Mouse (Mus musculus) kidney, embryonic 16.5 days (tissue): ENCODE measurements around the gene Cemip. TPM values are rescaled to one million over a fixed set of nuclear protein-coding genes. Genes with fewer than 3 reads are reported as not detected.

Experiments
- polyA plus RNA-seq: library from polyadenylated mRNA; unstranded; fragments of >200 nt; fragmentation: Nextera tagmentation; extraction: Ambion mirVana; gene quantifications from 2 replicates; pipeline ENCODE4 v1.2.1, GENCODE M21; 2015

Gene Cemip
- polyA plus RNA-seq, 1 experiment from 2014 or later: 0.26 TPM

Other genes starting within 250 kb of the Cemip start
- gene Tlnrd1, start 202.2 kb downstream of the Cemip start, polyA plus RNA-seq: 7.4 and 8.1 TPM in 2 replicates
- gene Mesd, start 202.0 kb downstream of the Cemip start, polyA plus RNA-seq: 112 and 113 TPM in 2 replicates
- gene Abhd17c, start 65.4 kb upstream of the Cemip start, polyA plus RNA-seq: 11.3 and 13.7 TPM in 2 replicates